Mouse (Mus musculus): Measurements from ENCODE around the gene Gm13305.
"Not testable (repeated sequence)": the region's sequence is repeated elsewhere in the genome, so short reads cannot be mapped to it uniquely, and the experiment has no call there.

DNA sequence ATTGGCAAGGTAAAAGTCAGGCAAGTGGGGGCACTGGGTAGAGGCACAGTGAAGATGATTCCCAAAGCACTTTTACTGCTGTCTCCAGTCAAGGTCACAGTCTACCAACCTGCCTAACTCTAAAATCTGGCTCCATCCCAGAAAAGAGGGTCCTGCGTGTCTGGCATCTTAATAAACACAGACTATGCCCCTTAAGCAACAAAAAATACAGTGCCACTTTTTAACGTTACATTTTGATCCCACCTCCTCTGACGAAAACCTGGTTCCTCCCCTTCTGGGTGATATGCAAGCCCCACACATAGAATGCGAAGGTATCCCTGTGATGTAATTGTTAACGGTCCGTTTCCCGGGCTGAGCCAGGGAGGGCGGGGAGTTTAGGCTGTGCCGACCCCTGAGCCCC, 15.3 kb downstream of the Gm13305 start, which contains the start of gene Gm13306:
- TF ChIP-seq CTCF (IDR thresholded peaks at IDR 0.05); EP300 (IDR thresholded peaks at IDR 0.05; ENCODE audit: insufficient read depth, low read depth, low read length); POLR2A (IDR thresholded peaks at IDR 0.05; ENCODE audit: insufficient read depth, low read depth, low read length): not testable (repeated sequence)

Data from heart, adult 2 months (tissue).